Mouse (Mus musculus): ENCODE data around the gene Apol7e.

- no peak for TF ChIP-seq POLR2A (IDR thresholded peaks at IDR 0.05; ENCODE audit: control insufficient read depth, extremely low read depth, insufficient read depth, low read length, poor library complexity)
- TF ChIP-seq CTCF (IDR thresholded peaks at IDR 0.05; ENCODE audit: borderline replicate concordance, control insufficient read depth, extremely low read depth, insufficient read depth, low read length, poor library complexity) = no peak
These were observed 46.0 kb downstream of the Apol7e start for GRCm38 (mm10) chr15:77744632-77745031.
